Mouse (Mus musculus) embryonic fibroblast, embryonic 13.5 days (primary cell): ENCODE data around the gene Gxylt2.

Experiments
- CTCF ChIP-seq: IDR thresholded peaks from 2 replicates; pipeline ENCODE4 v1.5.1; 2011; ENCODE audit warnings: mild to moderate bottlenecking, control low read depth, low read length, moderate library complexity, borderline replicate concordance; ENCODE audit not compliant: insufficient read depth
- POLR2A ChIP-seq: IDR thresholded peaks from 2 replicates; pipeline ENCODE4 v1.6.1; 2011; ENCODE audit warnings: low read depth, mild to moderate bottlenecking, control low read depth, low read length, moderate library complexity

DNA sequence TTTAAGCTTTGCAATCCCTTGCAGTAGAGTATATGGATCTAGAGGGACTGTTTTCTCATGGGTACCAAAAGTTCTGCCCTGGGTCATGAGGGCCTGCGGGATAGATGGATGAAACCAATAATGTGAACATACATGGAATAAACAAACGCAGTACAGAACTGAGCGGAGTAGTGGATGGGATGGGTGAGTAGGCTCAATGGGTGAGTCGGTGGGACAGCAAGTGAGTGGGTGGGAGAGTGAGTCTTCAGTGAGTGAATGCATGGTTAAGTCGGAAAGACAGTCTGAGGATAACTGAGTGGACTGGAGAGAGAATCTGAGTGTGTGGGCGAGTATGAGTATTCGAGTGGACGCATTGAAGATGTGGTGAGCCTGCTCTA, 349 bp upstream of the Gxylt2 start:
- no peak for TF ChIP-seq CTCF
- no peak for TF ChIP-seq POLR2A
